Mouse (Mus musculus) adrenal gland, postnatal 0 days (tissue): ENCODE results near the gene Mtss1l. TPM values are rescaled to one million over a fixed set of nuclear protein-coding genes. Genes with fewer than 3 reads are reported as not detected.

Experiments
- polyA plus RNA-seq: library from polyadenylated mRNA; unstranded; fragments of >200 nt; fragmentation: Nextera tagmentation; extraction: Ambion mirVana; gene quantifications from 2 replicates; pipeline ENCODE4 v1.2.1, GENCODE M21; 2015

The Mtss1l gene
- 7.7 and 8.9 TPM in 2 replicates for polyA plus RNA-seq

DNA sequence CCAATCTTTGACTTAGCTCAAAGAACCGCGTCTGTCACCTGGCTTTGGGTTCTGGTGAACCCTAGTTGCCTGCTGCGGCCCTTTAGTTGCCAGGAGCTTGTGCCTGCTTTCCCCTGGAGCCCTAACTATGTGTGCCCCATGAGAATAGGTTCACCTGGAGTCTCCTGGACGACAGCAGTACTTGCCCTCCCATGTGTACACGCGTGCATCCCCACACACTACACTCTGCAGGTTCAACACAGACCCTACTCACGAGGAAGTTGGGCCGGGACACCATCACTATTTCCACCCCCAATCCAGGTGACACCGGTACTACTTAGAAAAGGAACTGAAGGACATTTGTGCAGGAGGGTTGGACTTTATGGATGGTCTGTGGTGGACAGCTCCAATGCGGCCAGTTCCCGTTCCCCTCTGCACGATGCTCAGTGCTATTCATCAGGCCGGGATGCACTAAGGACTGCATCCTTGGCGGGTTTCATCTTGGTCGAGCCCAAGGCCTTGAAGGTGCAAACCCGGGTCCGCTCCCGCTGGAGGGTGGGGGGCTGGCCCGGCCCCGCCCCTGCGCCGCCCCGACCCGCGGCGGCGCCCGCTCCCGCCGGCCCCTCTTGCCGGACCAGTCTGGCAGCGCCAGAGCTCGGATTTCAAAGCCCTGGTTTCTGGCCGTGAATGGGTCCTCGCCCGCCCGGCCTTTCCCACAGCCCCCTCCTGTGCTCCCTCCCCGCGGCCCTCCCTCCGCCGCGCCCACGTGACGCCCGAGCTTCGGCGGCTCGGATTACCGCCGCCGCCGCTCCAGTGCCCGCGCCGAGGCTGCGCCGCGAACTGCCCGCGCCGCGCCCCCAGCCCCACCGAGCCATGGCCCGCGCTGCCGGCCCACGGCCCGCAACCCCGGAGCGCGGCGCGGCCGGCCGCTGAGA is at the start of gene Mtss1l:
Gene Mtss1l (plus strand): TSS at position 792 of the 914 bp plus-strand sequence.

Other genes starting within 250 kb of the Mtss1l start
- 11.5 and 13.9 TPM in 2 replicates for gene Vac14, start 102.9 kb upstream of the Mtss1l start, polyA plus RNA-seq
- 5.5 and 8.3 TPM in 2 replicates for gene Il34, start 84.4 kb downstream of the Mtss1l start, polyA plus RNA-seq
- gene Cog4, start 125.1 kb downstream of the Mtss1l start, polyA plus RNA-seq = 45.2 and 62.4 TPM in 2 replicates
- gene Sf3b3, start 125.3 kb downstream of the Mtss1l start, polyA plus RNA-seq = 30.9 and 48.4 TPM in 2 replicates
- gene Fuk, start 181.0 kb downstream of the Mtss1l start, polyA plus RNA-seq = 3.1 and 4.3 TPM in 2 replicates
- gene St3gal2, start 198.4 kb downstream of the Mtss1l start, polyA plus RNA-seq = 15.9 and 17.3 TPM in 2 replicates